Mouse (Mus musculus) adrenal gland, adult (tissue): Measurements from ENCODE around the gene Olfr1261.

Experiments used
- DNase-seq, 2 experiments: peaks; one replicate each; pipeline ENCODE4 v3.0.0; 2022 to 2023; ENCODE audit warnings: low spot score in 1 of 2; ENCODE audit not compliant: inconsistent age in 2 of 2

Olfr1261 gene

DNA sequence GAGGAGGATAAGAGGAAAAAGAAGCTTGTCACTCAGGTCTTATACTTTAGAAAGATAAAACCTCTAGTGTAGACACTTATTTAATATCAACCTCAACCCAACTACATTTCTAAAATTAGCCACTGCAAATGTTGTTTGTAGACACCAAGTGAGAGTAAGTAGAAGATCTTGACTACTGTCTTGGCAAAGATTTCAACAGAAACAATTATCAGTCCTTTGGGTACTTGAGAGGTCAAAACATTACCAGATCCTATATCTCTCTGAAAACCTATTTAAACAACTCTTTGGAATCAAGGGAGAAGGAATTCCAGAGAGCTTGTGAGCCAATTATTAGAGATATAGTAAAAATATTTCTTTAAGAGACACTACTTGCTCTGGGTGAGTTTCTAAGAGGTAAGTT, at the start of gene Olfr1261:
Olfr1261 (plus strand) TSS at position 301 of the 400 bp plus-strand sequence.
- no peak for DNase-seq

DNA sequence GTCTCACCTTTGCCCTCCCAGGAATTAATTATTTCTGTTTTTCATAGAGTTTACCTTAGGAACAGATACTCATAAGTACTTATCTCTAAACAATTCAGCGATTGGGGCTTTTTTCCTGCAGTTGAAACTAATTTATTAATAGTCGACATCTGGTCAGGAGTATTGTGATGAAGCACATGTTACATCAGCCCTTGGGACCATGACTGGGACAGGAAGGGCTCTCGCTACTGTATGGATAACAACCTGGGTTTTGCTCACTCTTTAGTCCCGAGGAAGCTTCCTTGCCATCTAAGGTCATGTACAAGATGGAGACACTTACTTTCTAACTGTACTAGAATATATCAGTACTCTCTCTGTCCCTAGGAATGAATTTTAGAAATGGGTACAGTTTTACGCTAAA, 42.5 kb upstream of the Olfr1261 start, which contains the start of gene Olfr1259:
Olfr1259 (minus strand) TSS at position 101 of the 400 bp plus-strand sequence.
- no peak for DNase-seq

GRCm38 (mm10) chr2:89974184-89974583, 16.8 kb upstream of the Olfr1261 start, which contains the start of gene Olfr1260:
Gene Olfr1260 (plus strand): TSS chr2:89974340.
- no peak for DNase-seq

DNA sequence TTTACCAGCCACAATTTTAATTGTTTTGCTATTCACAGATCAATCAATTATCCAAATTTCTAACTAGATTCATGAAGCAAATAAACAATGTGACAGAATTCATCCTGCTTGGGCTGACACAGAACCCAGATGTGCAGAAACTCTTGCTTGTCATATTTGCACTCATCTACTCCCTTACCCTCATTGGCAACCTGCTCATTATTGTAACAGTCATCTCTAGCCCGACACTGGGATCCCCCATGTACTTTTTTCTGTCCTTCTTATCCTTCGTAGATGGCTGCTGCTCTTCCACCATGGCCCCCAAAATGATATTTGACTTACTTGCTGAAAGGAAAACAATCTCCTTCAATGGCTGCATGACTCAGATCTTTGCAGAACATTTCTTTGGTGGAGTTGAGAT, 13.3 kb upstream of the Olfr1261 start:
- no peak for DNase-seq

DNA sequence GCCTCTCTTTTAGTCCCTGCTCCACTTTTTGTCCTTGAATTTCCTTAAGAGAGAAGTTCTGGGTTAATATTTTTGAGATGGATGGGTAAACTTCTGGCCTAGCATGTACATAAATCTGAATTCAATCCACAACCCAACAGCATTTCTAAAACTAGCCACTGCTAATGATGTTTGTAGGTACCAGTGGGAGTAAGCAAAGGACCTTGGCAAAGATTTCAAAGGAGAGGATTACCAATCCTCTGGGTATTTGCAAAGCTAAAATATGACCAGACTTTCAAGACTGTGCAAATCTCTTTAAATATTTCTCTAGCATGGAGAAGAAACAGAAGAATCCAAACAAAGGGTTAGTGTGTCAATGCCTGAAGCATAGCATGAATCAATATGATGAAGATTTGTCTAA, 8.8 kb downstream of the Olfr1261 start, which contains the start of gene Olfr1262:
Olfr1262 (plus strand) TSS at position 301 of the 400 bp plus-strand sequence.
- DNase-seq, result no peak

DNA sequence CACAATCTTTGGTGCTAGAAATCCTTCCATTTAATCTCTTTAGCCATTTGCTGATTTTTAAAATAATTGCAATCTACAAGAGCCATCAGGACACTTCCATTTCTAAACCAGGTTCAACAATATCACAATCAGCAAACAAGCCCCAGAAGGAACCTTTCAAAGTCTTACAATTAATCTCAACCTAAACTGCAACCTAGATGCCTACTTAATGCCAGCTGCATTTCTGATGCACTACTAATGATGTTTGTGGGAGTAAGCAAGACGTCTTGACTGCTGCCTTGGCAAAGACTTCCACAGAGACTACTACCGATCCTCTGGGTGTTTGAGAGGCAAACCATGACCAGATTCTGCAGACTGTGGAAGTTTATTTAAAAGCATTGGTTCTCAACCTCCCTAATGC, 20.8 kb downstream of the Olfr1261 start, which contains the start of gene Olfr1263:
Olfr1263 (plus strand) TSS at position 301 of the 400 bp plus-strand sequence.
- DNase-seq, result no peak

- no peak for DNase-seq
Observed at GRCm38 (mm10) chr2:90025477-90025876, 34.5 kb downstream of the Olfr1261 start, which contains the start of gene Olfr1264. Gene Olfr1264 (minus strand): TSS chr2:90025577.

DNA sequence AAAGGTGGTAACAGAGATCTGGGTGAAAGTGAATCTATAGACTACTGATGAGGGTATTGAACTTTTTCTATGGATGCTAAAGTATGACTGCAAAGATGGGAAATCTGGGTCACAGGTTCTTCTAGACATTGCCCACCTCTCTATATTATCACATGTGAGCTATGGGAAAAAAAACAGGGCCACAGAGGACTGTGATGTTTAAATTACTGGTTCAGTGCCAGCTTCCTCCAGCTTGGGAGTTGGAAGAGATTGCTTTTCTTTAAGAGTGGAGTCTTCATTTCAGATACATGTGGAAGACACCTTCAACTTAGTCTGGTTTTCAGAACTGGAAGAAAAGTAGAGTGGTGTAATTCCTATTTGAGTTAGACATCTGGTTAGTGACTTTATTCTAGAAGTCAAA, 44.0 kb downstream of the Olfr1261 start, which contains the start of gene Olfr1265:
Olfr1265 (plus strand) TSS at position 301 of the 400 bp plus-strand sequence.
- DNase-seq, result no peak
